Mouse (Mus musculus): ENCODE measurements around the gene Trappc13. TPM values are rescaled to one million over a fixed set of nuclear protein-coding genes. Genes with fewer than 3 reads are reported as not detected.

Gene Trappc13
- polyA plus RNA-seq, 1 experiment from 2014 or later, result 63.1 TPM

- ATAC-seq (ENCODE audit: low FRiP score, low TSS enrichment), result no peak
- Histone ChIP-seq H3K4me3 (replicated peaks; ENCODE audit: low read depth, low read length) (no peak overlapping the region), H3K9ac (replicated peaks; ENCODE audit: low read length) (no peak overlapping the region), H3K4me1 (ENCODE audit: control insufficient read depth, insufficient read depth, low read length) (peaks cover 10% of the 10 kb centered on the region), H3K36me3 (ENCODE audit: control insufficient read depth, insufficient read depth, low read length) (peaks cover 18% of the 10 kb centered on the region), H3K27ac (replicated peaks; ENCODE audit: low read depth, low read length) (no peak overlapping the region), H3K4me2 (ENCODE audit: low read length) (no peak overlapping the region), H3K9me3 (ENCODE audit: control insufficient read depth, low read length) (0 out of 2 replicates have a peak, but pooled peaks cover 4% of the 10 kb centered on the region), H3K27me3 (ENCODE audit: control insufficient read depth, insufficient read depth, low read length) (no peaks in the 10 kb centered on the region)
- no peak for DNase-seq
Measured at GRCm38 (mm10) chr13:104172498-104172897, 5.8 kb downstream of the Trappc13 start.

GRCm38 (mm10) chr13:104171711-104172110, 6.6 kb downstream of the Trappc13 start:
- Histone ChIP-seq H3K4me1 (ENCODE audit: control insufficient read depth, insufficient read depth, low read length) (peaks cover 4% of the 10 kb centered on the region), H3K9ac (replicated peaks; ENCODE audit: low read length) (no peak overlapping the region)

GRCm38 (mm10) chr13:104155686-104156085, 22.6 kb downstream of the Trappc13 start:
- ATAC-seq (ENCODE audit: low FRiP score, low TSS enrichment), result no peak
- H3K4me3 ChIP-seq (replicated peaks; ENCODE audit: low read depth, low read length), result no peak overlapping the region
- H3K9ac ChIP-seq (replicated peaks; ENCODE audit: low read length), result no peak overlapping the region
- H3K4me2 ChIP-seq (ENCODE audit: low read length), result no peak overlapping the region
- H3K9me3 ChIP-seq (ENCODE audit: control insufficient read depth, low read length), result no peaks in the 10 kb centered on the region
- DNase-seq, result no peak
- no peaks in the 10 kb centered on the region for H3K4me1 ChIP-seq (ENCODE audit: control insufficient read depth, insufficient read depth, low read length)
- WGBS, result 91% methylated on average over 1 of the region's 1 CpGs
- peaks cover 59% of the 10 kb centered on the region for H3K36me3 ChIP-seq (ENCODE audit: control insufficient read depth, insufficient read depth, low read length)
- H3K27me3 ChIP-seq (ENCODE audit: control insufficient read depth, insufficient read depth, low read length), result no peaks in the 10 kb centered on the region
- no peak overlapping the region for H3K27ac ChIP-seq (replicated peaks; ENCODE audit: low read depth, low read length)

More at GRCm38 (mm10) chr13:104171711-104172110, 6.6 kb downstream of the Trappc13 start:
- H3K36me3 ChIP-seq (ENCODE audit: control insufficient read depth, insufficient read depth, low read length), result peaks cover 21% of the 10 kb centered on the region
- no peak overlapping the region for H3K27ac ChIP-seq (replicated peaks; ENCODE audit: low read depth, low read length)
- no peaks in the 10 kb centered on the region for H3K27me3 ChIP-seq (ENCODE audit: control insufficient read depth, insufficient read depth, low read length)
- H3K4me2 ChIP-seq (ENCODE audit: low read length), result no peak overlapping the region
- WGBS, result 96% methylated on average over 5 of the region's 5 CpGs
- no peak for ATAC-seq (ENCODE audit: low FRiP score, low TSS enrichment)
- 0 out of 2 replicates have a peak, but pooled peaks cover 4% of the 10 kb centered on the region for H3K9me3 ChIP-seq (ENCODE audit: control insufficient read depth, low read length)
- DNase-seq, result no peak
- no peak overlapping the region for H3K4me3 ChIP-seq (replicated peaks; ENCODE audit: low read depth, low read length)

- no peak overlapping the region for H3K9ac ChIP-seq (replicated peaks; ENCODE audit: low read length)
- H3K4me2 ChIP-seq (ENCODE audit: low read length), result no peak overlapping the region
- H3K4me3 ChIP-seq (replicated peaks; ENCODE audit: low read depth, low read length), result no peak overlapping the region
- H3K9me3 ChIP-seq (ENCODE audit: control insufficient read depth, low read length), result no peaks in the 10 kb centered on the region
- H3K27ac ChIP-seq (replicated peaks; ENCODE audit: low read depth, low read length), result no peak overlapping the region
- no peaks in the 10 kb centered on the region for H3K27me3 ChIP-seq (ENCODE audit: control insufficient read depth, insufficient read depth, low read length)
- 94% methylated on average over 7 of the region's 7 CpGs for WGBS
- H3K36me3 ChIP-seq (ENCODE audit: control insufficient read depth, insufficient read depth, low read length), result peaks cover 55% of the 10 kb centered on the region
- H3K4me1 ChIP-seq (ENCODE audit: control insufficient read depth, insufficient read depth, low read length), result no peaks in the 10 kb centered on the region
- DNase-seq, result no peak
- no peak for ATAC-seq (ENCODE audit: low FRiP score, low TSS enrichment)
Measured at GRCm38 (mm10) chr13:104155106-104155505, 23.2 kb downstream of the Trappc13 start.

- Histone ChIP-seq H3K4me1 (ENCODE audit: control insufficient read depth, insufficient read depth, low read length) (no peaks in the 10 kb centered on the region), H3K9ac (replicated peaks; ENCODE audit: low read length) (no peak overlapping the region), H3K27ac (replicated peaks; ENCODE audit: low read depth, low read length) (no peak overlapping the region), H3K36me3 (ENCODE audit: control insufficient read depth, insufficient read depth, low read length) (peaks cover 51% of the 10 kb centered on the region), H3K27me3 (ENCODE audit: control insufficient read depth, insufficient read depth, low read length) (no peaks in the 10 kb centered on the region), H3K9me3 (ENCODE audit: control insufficient read depth, low read length) (no peaks in the 10 kb centered on the region), H3K4me3 (replicated peaks; ENCODE audit: low read depth, low read length) (no peak overlapping the region), H3K4me2 (ENCODE audit: low read length) (no peak overlapping the region)
- WGBS, result 94% methylated on average over 5 of the region's 5 CpGs
- ATAC-seq (ENCODE audit: low FRiP score, low TSS enrichment) (no peak), DNase-seq (no peak)
Measured at GRCm38 (mm10) chr13:104154180-104154579, 24.1 kb downstream of the Trappc13 start.

GRCm38 (mm10) chr13:104145646-104146045, 32.6 kb downstream of the Trappc13 start:
- no peaks in the 10 kb centered on the region for H3K4me1 ChIP-seq (ENCODE audit: control insufficient read depth, insufficient read depth, low read length)
- H3K4me2 ChIP-seq (ENCODE audit: low read length), result no peak overlapping the region
- H3K9me3 ChIP-seq (ENCODE audit: control insufficient read depth, low read length), result no peaks in the 10 kb centered on the region
- ATAC-seq (ENCODE audit: low FRiP score, low TSS enrichment) (no peak), DNase-seq (no peak)
- no peak overlapping the region for H3K27ac ChIP-seq (replicated peaks; ENCODE audit: low read depth, low read length)
- WGBS, result 96% methylated on average over 3 of the region's 3 CpGs
- H3K9ac ChIP-seq (replicated peaks; ENCODE audit: low read length), result no peak overlapping the region
- peaks cover 78% of the 10 kb centered on the region for H3K36me3 ChIP-seq (ENCODE audit: control insufficient read depth, insufficient read depth, low read length)
- H3K4me3 ChIP-seq (replicated peaks; ENCODE audit: low read depth, low read length), result no peak overlapping the region
- no peaks in the 10 kb centered on the region for H3K27me3 ChIP-seq (ENCODE audit: control insufficient read depth, insufficient read depth, low read length)

- peaks cover 86% of the 10 kb centered on the region for H3K36me3 ChIP-seq (ENCODE audit: control insufficient read depth, insufficient read depth, low read length)
- no peaks in the 10 kb centered on the region for H3K9me3 ChIP-seq (ENCODE audit: control insufficient read depth, low read length)
- no peak overlapping the region for H3K9ac ChIP-seq (replicated peaks; ENCODE audit: low read length)
- H3K4me2 ChIP-seq (ENCODE audit: low read length), result no peak overlapping the region
- no peaks in the 10 kb centered on the region for H3K4me1 ChIP-seq (ENCODE audit: control insufficient read depth, insufficient read depth, low read length)
- H3K27me3 ChIP-seq (ENCODE audit: control insufficient read depth, insufficient read depth, low read length), result no peaks in the 10 kb centered on the region
- WGBS, result 75% methylated on average over 9 of the region's 9 CpGs
- no peak overlapping the region for H3K27ac ChIP-seq (replicated peaks; ENCODE audit: low read depth, low read length)
- DNase-seq, result no peak
- ATAC-seq (ENCODE audit: low FRiP score, low TSS enrichment), result no peak
- H3K4me3 ChIP-seq (replicated peaks; ENCODE audit: low read depth, low read length), result no peak overlapping the region
Measured at GRCm38 (mm10) chr13:104144871-104145270, 33.4 kb downstream of the Trappc13 start.

- Histone ChIP-seq H3K4me1 (ENCODE audit: control insufficient read depth, insufficient read depth, low read length) (no peaks in the 10 kb centered on the region), H3K9ac (replicated peaks; ENCODE audit: low read length) (no peak overlapping the region), H3K4me2 (ENCODE audit: low read length) (no peak overlapping the region), H3K9me3 (ENCODE audit: control insufficient read depth, low read length) (no peaks in the 10 kb centered on the region), H3K27me3 (ENCODE audit: control insufficient read depth, insufficient read depth, low read length) (no peaks in the 10 kb centered on the region), H3K4me3 (replicated peaks; ENCODE audit: low read depth, low read length) (no peak overlapping the region), H3K36me3 (ENCODE audit: control insufficient read depth, insufficient read depth, low read length) (peaks cover 73% of the 10 kb centered on the region), H3K27ac (replicated peaks; ENCODE audit: low read depth, low read length) (no peak overlapping the region)
- no peak; the same call in 1 of the 2 replicates for ATAC-seq (ENCODE audit: low FRiP score, low TSS enrichment)
- peak; percentile 87 for DNase-seq
- WGBS, result 43% methylated on average over 13 of the region's 13 CpGs
Measured at GRCm38 (mm10) chr13:104139369-104140209, 38.7 kb downstream of the Trappc13 start.

- Histone ChIP-seq H3K9me3 (ENCODE audit: control insufficient read depth, low read length) (no peaks in the 10 kb centered on the region), H3K4me2 (ENCODE audit: low read length) (no peak overlapping the region), H3K27me3 (ENCODE audit: control insufficient read depth, insufficient read depth, low read length) (no peaks in the 10 kb centered on the region), H3K9ac (replicated peaks; ENCODE audit: low read length) (no peak overlapping the region), H3K27ac (replicated peaks; ENCODE audit: low read depth, low read length) (no peak overlapping the region), H3K4me3 (replicated peaks; ENCODE audit: low read depth, low read length) (no peak overlapping the region), H3K4me1 (ENCODE audit: control insufficient read depth, insufficient read depth, low read length) (no peaks in the 10 kb centered on the region), H3K36me3 (ENCODE audit: control insufficient read depth, insufficient read depth, low read length) (peaks cover 76% of the 10 kb centered on the region)
- 63% methylated on average over 4 of the region's 4 CpGs for WGBS
- DNase-seq, result no peak
- ATAC-seq (ENCODE audit: low FRiP score, low TSS enrichment), result no peak
Measured at GRCm38 (mm10) chr13:104134510-104135085, 43.7 kb downstream of the Trappc13 start.

Data from midbrain, embryonic 14.5 days (tissue).